Comparison of ENCODE assay signal across 15 mouse cellular contexts in the genomic region with DNA sequence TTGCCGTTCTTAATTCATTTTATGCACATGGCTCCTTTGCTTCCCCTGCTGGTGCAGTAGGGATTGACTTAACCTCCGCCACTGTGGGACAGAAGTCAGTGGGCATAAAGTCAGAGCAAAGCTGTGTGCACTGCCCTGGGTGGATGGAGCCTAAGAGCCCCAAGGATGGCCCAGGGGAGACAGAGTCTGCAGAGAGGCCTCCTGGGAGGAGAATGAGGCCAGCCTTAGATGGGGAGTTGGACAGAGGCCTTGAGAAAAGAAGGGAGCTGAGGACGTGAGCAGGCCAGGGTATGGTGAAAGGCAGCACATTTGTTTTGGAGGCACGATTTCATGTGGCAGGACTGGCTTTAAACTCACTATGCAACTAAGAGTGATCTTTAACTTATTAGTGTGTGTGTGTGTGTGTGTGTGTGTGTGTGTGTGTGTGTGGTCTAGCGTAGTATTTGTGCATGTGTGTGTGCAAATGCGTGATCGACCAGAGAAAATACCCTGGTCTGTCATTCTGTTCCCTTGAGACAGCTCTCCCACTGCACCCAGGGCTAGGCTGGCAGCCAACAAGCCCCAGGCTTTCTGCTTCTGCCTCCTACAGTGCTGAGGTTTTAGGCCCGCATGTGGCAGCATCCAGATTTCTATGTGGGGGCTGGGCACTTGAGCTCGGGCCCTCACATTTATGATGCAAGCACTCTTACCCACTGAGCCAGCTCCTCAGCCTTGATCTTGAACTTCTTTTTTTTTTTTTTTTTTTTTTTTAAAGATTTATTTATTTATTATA. TPM values are rescaled to one million over a fixed set of nuclear protein-coding genes. Genes with fewer than 3 reads are reported as not detected.
DNase-seq lines count a peak whose midpoint lies in the region; ATAC-seq and TF ChIP-seq lines count a peak whose summit lies in the region.
"Had no signal": no experiment of that assay in that cellular context is flagged by ENCODE, and none has a peak within 500 bp of the region (broad histone marks: within the 10 kb centered on the region; RNA-seq: fewer than 3 reads in every experiment).

No protein-coding gene starts in this region.

- H3K27me3 ChIP-seq in Patski: no peaks in the 10 kb centered on the region
- H3K27me3 ChIP-seq: hindbrain, embryonic 13.5 days had no signal

- POLR2A ChIA-PET in Patski (lab: Charles Lee): interaction anchor here (0.7 to 1.4 kb wide), 3 partner anchors 38 to 499 kb away, joined by 3 to 4 read pairs (median 3); no protein-coding TSS in a partner anchor

- intact Hi-C loops in left cerebral cortex, postnatal 25 days (cut with DNase I): no loop called here

- in situ Hi-C loops in Patski (cut with MboI; ENCODE audit: low pct_unique_long_range_greater_than_20kb): no loop called here

- CTCF ChIA-PET in Patski (lab: Charles Lee): interaction anchor here (0.8 to 3.9 kb wide), 4 partner anchors 8 to 56 kb away, joined by 4 to 12 read pairs (median 5); no protein-coding TSS in a partner anchor

- peak; percentile 13 for DNase-seq in kidney, adult 11 months
- DNase-seq in kidney, adult 18-20 months: no peak
- peak; percentile 61 for DNase-seq in Patski (ENCODE audit: low read depth, low spot score)
- DNase-seq in left cerebral cortex, postnatal 25 days (ENCODE audit: low spot score in 2 of 2): peak; percentile 57 to 89
- DNase-seq in kidney, postnatal 4 days: no peak
- no peak for DNase-seq in Muller cell, postnatal 12 days (ENCODE audit: inconsistent ontology term)
- DNase-seq: cerebellum, postnatal 25 days had no signal

- no peak for TF ChIP-seq CTCF in Patski (IDR thresholded peaks at IDR 0.05)

- no peak for ATAC-seq in Patski
- peak; percentile 91 for ATAC-seq in frontal cortex, adult (ENCODE audit: low TSS enrichment)
- ATAC-seq in monocyte, adult 5-6 weeks (replicated peaks; ENCODE audit: insufficient number of reproducible peaks, low FRiP score, low TSS enrichment, poor library complexity, severe bottlenecking): no peak

RNA-seq across cellular contexts. Expression of a gene that starts 14.5 kb away (rescaled TPM):
- polyA plus RNA-seq in Patski (2021): 0.19 TPM
- 1 to 10 TPM; 3.3 to 5.8 TPM for total RNA-seq in left cerebral cortex, postnatal 25 days (2021)
- total RNA-seq in monocyte, adult 5-6 weeks (2017): not detected in 3 replicates
- total RNA-seq: megakaryocyte progenitor cell, adult 5-6 weeks had no signal

RNA-seq across cellular contexts. Expression of a gene that starts 16.1 kb away (rescaled TPM):
- polyA plus RNA-seq in Patski (2021): 0.01 TPM
- under 1 TPM; 0.11 to 0.32 TPM for total RNA-seq in left cerebral cortex, postnatal 25 days (2021)
- total RNA-seq in monocyte, adult 5-6 weeks (2017): 0.29 TPM in 1 of 3 replicates, not detected in the others
- polyA plus RNA-seq: erythroblast, embryonic 14.5 days had no signal

RNA-seq across cellular contexts. Expression of a gene that starts 23.0 kb away (rescaled TPM):
- 52.0 TPM for polyA plus RNA-seq in Patski (2021)
- 1 to 10 TPM; 2.7 to 3.4 TPM for total RNA-seq in left cerebral cortex, postnatal 25 days (2021)
- 0.95 to 15.8 TPM (median 4.8 TPM) in 3 replicates for total RNA-seq in monocyte, adult 5-6 weeks (2017)
- total RNA-seq: megakaryocyte progenitor cell, adult 5-6 weeks had no signal

RNA-seq across cellular contexts. Expression of a gene that starts 29.4 kb away (rescaled TPM):
- 16.7 TPM for polyA plus RNA-seq in Patski (2021)
- total RNA-seq in left cerebral cortex, postnatal 25 days (2021): 10 to 100 TPM; 28.0 to 29.1 TPM
- total RNA-seq in monocyte, adult 5-6 weeks (2017): 16.3 to 44.7 TPM (median 24.6 TPM) in 3 replicates

RNA-seq across cellular contexts. Expression of a gene that starts 47.4 kb away (rescaled TPM):
- 0.26 TPM for polyA plus RNA-seq in Patski (2021)
- total RNA-seq in left cerebral cortex, postnatal 25 days (2021): not detected
- not detected in 3 replicates for total RNA-seq in monocyte, adult 5-6 weeks (2017)
- total RNA-seq: layer of hippocampus, postnatal 25 days; megakaryocyte progenitor cell, adult 5-6 weeks had no signal
- polyA plus RNA-seq: erythroblast, embryonic 14.5 days; gonadal fat pad, adult 2 months; hindbrain, embryonic 13.5 days; urinary bladder, adult 2 months had no signal

Comparison
In these comparisons a context has a peak if more than half of its experiments do, and no peak if none do; other contexts are left out.
1. DNase-seq: peak in kidney, adult 11 months (single experiment), Patski (single experiment) and left cerebral cortex, postnatal 25 days (2 of 2); none in kidney, adult 18-20 months (single experiment), kidney, postnatal 4 days (0 of 2) and Muller cell, postnatal 12 days (single experiment).